Mouse (Mus musculus): ENCODE results near the gene Clrn3. TPM values are rescaled to one million over a fixed set of nuclear protein-coding genes. Genes with fewer than 3 reads are reported as not detected.

Gene Clrn3
- polyA plus RNA-seq (2021; fragmentation: Nextera tagmentation): not detected in 2 replicates
- long read RNA-seq, experiment 1: 0 reads
- long read RNA-seq, experiment 2: 0 reads

GRCm38 (mm10) chr7:135528515-135528914 lies at the start of gene Clrn3:
Gene Clrn3, minus strand, starts transcription at chr7:135528654.

GRCm38 (mm10) chr7:135537341-135537901 lies 9.0 kb upstream of the Clrn3 start, which contains the start of gene Ptpre:
Gene Ptpre, plus strand, starts transcription at chr7:135537481.

Small RNAs within 50 kb of the gene (microRNA-seq; reads per million reads assigned to microRNA genes)
- gene Mir1962: not detected

Other genes starting within 250 kb of the Clrn3 start
- gene Foxi2, start 118.3 kb downstream of the Clrn3 start, polyA plus RNA-seq (2021; fragmentation: Nextera tagmentation): not detected in 2 replicates
- gene Ptpre, start 8.8 kb upstream of the Clrn3 start, polyA plus RNA-seq (2021; fragmentation: Nextera tagmentation): 21.8 and 22.7 TPM in 2 replicates
- 0.08 and 0.11 TPM in 2 replicates for gene Mki67, start 187.7 kb upstream of the Clrn3 start, polyA plus RNA-seq (2021; fragmentation: Nextera tagmentation)

Data from layer of hippocampus, adult 6 months (tissue).